Mouse (Mus musculus) neural tube, embryonic 15.5 days (tissue): ENCODE results near the gene Il12rb1. TPM values are rescaled to one million over a fixed set of nuclear protein-coding genes. Genes with fewer than 3 reads are reported as not detected.
A peak's percentile ranks its signal among the peaks of the same experiment; 100 is the strongest.

ENCODE experiments used
- ATAC-seq: fragments of 200-750 bp; cut with Nextera tagmentation; 2 replicates; pipeline ENCODE4 v1.8.0; 2017; ENCODE audit warnings: mild to moderate bottlenecking, moderate TSS enrichment, moderate library complexity; ENCODE audit not compliant: low FRiP score
- H3K27ac ChIP-seq: fragments of 300-500 bp; sonication (generic); replicated peaks from 2 replicates; pipeline ENCODE4 v1.5.1; 2015; ENCODE audit warnings: mild to moderate bottlenecking, inconsistent platforms
- H3K27me3 ChIP-seq: fragments of 300-500 bp; sonication (generic); replicated peaks from 2 replicates; pipeline ENCODE4 v1.6.1; 2015; ENCODE audit warnings: inconsistent platforms
- H3K36me3 ChIP-seq: fragments of 300-500 bp; sonication (generic); 2 replicates; pipeline ENCODE4 v1.6.1; 2015; ENCODE audit warnings: inconsistent platforms
- H3K4me1 ChIP-seq: fragments of 300-500 bp; sonication (generic); 2 replicates; pipeline ENCODE4 v1.6.1; 2015; ENCODE audit warnings: inconsistent platforms
- H3K4me2 ChIP-seq: fragments of 300-500 bp; sonication (generic); 2 replicates; pipeline ENCODE4 v1.6.1; 2015; ENCODE audit warnings: inconsistent platforms, mild to moderate bottlenecking, moderate library complexity
- H3K4me3 ChIP-seq: fragments of 300-500 bp; sonication (generic); replicated peaks from 2 replicates; pipeline ENCODE4 v1.5.1; 2015; ENCODE audit warnings: mild to moderate bottlenecking, inconsistent platforms
- H3K9ac ChIP-seq: fragments of 300-500 bp; sonication (generic); replicated peaks from 2 replicates; pipeline ENCODE4 v1.6.1; 2015; ENCODE audit warnings: mild to moderate bottlenecking, inconsistent platforms
- H3K9me3 ChIP-seq: fragments of 300-500 bp; sonication (generic); replicated peaks from 2 replicates; pipeline ENCODE4 v1.6.1; 2016; ENCODE audit warnings: inconsistent platforms
- WGBS: fragments of 180-500 bp; shearing (Covaris S2); methylation state at CpG from one replicate; pipeline ENCODE4 v1.1.7; 2015; ENCODE audit warnings: mixed read lengths; 5-methylcytosine and 5-hydroxymethylcytosine counted together
- polyA plus RNA-seq: library from polyadenylated mRNA; unstranded; fragments of >200 nt; fragmentation: Nextera tagmentation; extraction: Ambion mirVana; gene quantifications from 2 replicates; pipeline ENCODE4 v1.2.1, GENCODE M21; 2015

Il12rb1 gene
- polyA plus RNA-seq, 1 experiment from 2014 or later = 0.14 TPM

GRCm38 (mm10) chr8:70857516-70857915 is 49.3 kb downstream of the Il12rb1 start:
- Histone ChIP-seq H3K27me3 (no peaks in the 10 kb centered on the region; the same call in 1 of the 2 replicates), H3K4me3 (no peak overlapping the region), H3K27ac (no peak overlapping the region; the same call in 1 of the 2 replicates), H3K36me3 (0 out of 2 replicates have a peak, but pooled peaks cover 5% of the 10 kb centered on the region), H3K4me2 (peak overlapping the region; percentile 89), H3K4me1 (peaks cover 43% of the 10 kb centered on the region), H3K9ac (peak overlapping the region; percentile 63; the same call in 1 of the 2 replicates), H3K9me3 (no peaks in the 10 kb centered on the region)
- no peak for ATAC-seq
- WGBS = 13% methylated on average over 4 of the region's 4 CpGs

GRCm38 (mm10) chr8:70862824-70863641 is 54.8 kb downstream of the Il12rb1 start, which contains the start of gene Kcnn1:
Gene Kcnn1, minus strand, starts transcription at chr8:70863258.
- peak within 1 kb of the TSS; percentile 94 for H3K27ac ChIP-seq
- no peak for ATAC-seq
- peaks cover 6% of the 10 kb centered on the region; the same call in 1 of the 2 replicates for H3K36me3 ChIP-seq
- peak within 1 kb of the TSS; percentile 86 for H3K4me2 ChIP-seq
- no peaks in the 10 kb centered on the region for H3K9me3 ChIP-seq
- peaks cover 58% of the 10 kb centered on the region for H3K4me1 ChIP-seq
- H3K9ac ChIP-seq = peak within 1 kb of the TSS; percentile 61
- peak within 1 kb of the TSS; percentile 48 for H3K4me3 ChIP-seq
- under 1% methylated on average over 55 of the region's 55 CpGs for WGBS
- no peaks in the 10 kb centered on the region; the same call in 1 of the 2 replicates for H3K27me3 ChIP-seq

- H3K27ac ChIP-seq = peak overlapping the region; percentile 94
- H3K4me3 ChIP-seq = peak overlapping the region; percentile 48
- WGBS = under 1% methylated on average over 46 of the region's 46 CpGs
- peaks cover 58% of the 10 kb centered on the region for H3K4me1 ChIP-seq
- ATAC-seq = no peak
- peak overlapping the region; percentile 61 for H3K9ac ChIP-seq
- no peaks in the 10 kb centered on the region for H3K9me3 ChIP-seq
- H3K36me3 ChIP-seq = peaks cover 9% of the 10 kb centered on the region; the same call in 1 of the 2 replicates
- H3K27me3 ChIP-seq = no peaks in the 10 kb centered on the region; the same call in 1 of the 2 replicates
- H3K4me2 ChIP-seq = peak overlapping the region; percentile 86
Measured at GRCm38 (mm10) chr8:70863956-70864711, 55.9 kb downstream of the Il12rb1 start.

DNA sequence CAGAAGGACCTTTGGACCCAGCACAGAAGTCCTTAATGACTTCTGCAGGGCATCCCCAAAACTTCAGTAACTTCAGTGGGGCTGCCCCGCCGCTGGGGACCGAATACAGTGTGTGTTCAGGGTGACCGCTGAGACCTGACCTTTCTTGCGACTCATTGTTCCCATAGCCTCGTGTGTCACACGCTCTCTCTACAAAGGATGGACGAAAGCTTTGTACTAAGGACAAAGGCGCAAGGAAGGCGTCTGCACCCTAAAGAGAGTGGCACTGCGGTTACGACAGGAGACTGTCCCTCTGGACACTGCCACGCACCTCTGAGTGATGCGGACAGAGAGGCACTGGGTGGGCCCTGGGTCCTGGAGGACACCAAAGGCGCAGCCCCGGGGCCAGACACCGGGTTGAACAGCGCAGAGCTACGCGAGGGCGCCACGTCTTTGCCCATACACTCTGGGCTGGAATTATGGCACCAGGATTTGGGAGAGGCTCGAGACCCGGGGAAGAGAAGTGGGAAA is 56.5 kb downstream of the Il12rb1 start:
- Histone ChIP-seq H3K9ac (peak overlapping the region; percentile 61), H3K4me1 (peaks cover 64% of the 10 kb centered on the region), H3K9me3 (no peaks in the 10 kb centered on the region), H3K4me3 (peak overlapping the region; percentile 48), H3K36me3 (peaks cover 9% of the 10 kb centered on the region; the same call in 1 of the 2 replicates), H3K27ac (peak overlapping the region; percentile 94), H3K27me3 (no peaks in the 10 kb centered on the region; the same call in 1 of the 2 replicates), H3K4me2 (peak overlapping the region; percentile 86)
- WGBS = under 1% methylated on average over 24 of the region's 24 CpGs
- peak; percentile 22 for ATAC-seq

- Histone ChIP-seq H3K27me3 (no peaks in the 10 kb centered on the region; the same call in 1 of the 2 replicates), H3K4me3 (peak overlapping the region; percentile 48), H3K4me1 (peaks cover 68% of the 10 kb centered on the region), H3K9me3 (no peaks in the 10 kb centered on the region), H3K9ac (peak overlapping the region; percentile 61), H3K4me2 (peak overlapping the region; percentile 86), H3K36me3 (peaks cover 9% of the 10 kb centered on the region; the same call in 1 of the 2 replicates), H3K27ac (peak overlapping the region; percentile 94)
- ATAC-seq = peak; percentile 85
- 0% methylated on average over 46 of the region's 46 CpGs for WGBS
Measured at GRCm38 (mm10) chr8:70865350-70866000, 57.2 kb downstream of the Il12rb1 start.

DNA sequence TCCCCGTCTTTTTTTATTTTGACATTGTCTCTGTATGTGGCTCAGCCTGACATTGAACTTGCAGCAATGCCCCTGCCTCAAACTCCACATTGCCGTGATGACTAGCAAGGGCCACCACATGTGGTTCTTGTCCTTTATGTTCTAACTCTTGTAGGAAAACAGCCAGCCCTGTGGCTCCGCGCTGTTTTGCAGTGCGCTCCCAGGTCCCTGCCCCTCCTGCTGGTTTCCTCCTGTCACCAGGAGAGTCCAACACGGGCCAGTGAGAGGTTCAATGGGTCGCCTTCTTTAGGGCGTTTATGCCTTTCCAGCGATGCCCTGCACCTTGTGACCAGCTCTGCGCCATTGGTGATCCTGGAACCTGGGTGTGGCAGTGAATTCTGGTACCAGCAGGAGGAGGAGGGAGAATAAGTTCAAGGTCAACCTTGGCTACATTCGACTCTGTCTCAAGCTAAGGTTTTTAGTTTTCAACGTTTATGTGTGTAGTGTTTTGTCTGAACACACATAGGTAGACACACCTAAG is 57.8 kb downstream of the Il12rb1 start:
- Histone ChIP-seq H3K27ac (peak overlapping the region; percentile 94), H3K4me3 (peak overlapping the region; percentile 48), H3K27me3 (no peaks in the 10 kb centered on the region; the same call in 1 of the 2 replicates), H3K9ac (peak overlapping the region; percentile 48), H3K4me2 (peak overlapping the region; percentile 86), H3K9me3 (no peaks in the 10 kb centered on the region), H3K4me1 (peaks cover 68% of the 10 kb centered on the region), H3K36me3 (peaks cover 9% of the 10 kb centered on the region; the same call in 1 of the 2 replicates)
- peak; percentile 10 for ATAC-seq
- 5% methylated on average over 12 of the region's 12 CpGs for WGBS

GRCm38 (mm10) chr8:70866566-70866965 is 58.3 kb downstream of the Il12rb1 start:
- Histone ChIP-seq H3K4me2 (peak overlapping the region; percentile 86; the same call in 1 of the 2 replicates), H3K27me3 (no peaks in the 10 kb centered on the region), H3K4me1 (peaks cover 70% of the 10 kb centered on the region), H3K36me3 (peaks cover 9% of the 10 kb centered on the region; the same call in 1 of the 2 replicates), H3K9ac (no peak overlapping the region), H3K27ac (peak overlapping the region; percentile 94), H3K4me3 (no peak overlapping the region; the same call in 1 of the 2 replicates), H3K9me3 (no peaks in the 10 kb centered on the region)
- 89% methylated on average over 7 of the region's 7 CpGs for WGBS
- ATAC-seq = no peak

- H3K27me3 ChIP-seq = no peaks in the 10 kb centered on the region
- H3K4me2 ChIP-seq = peak overlapping the region; percentile 40
- 15% methylated on average over 40 of the region's 40 CpGs for WGBS
- no peak for ATAC-seq
- peaks cover 9% of the 10 kb centered on the region; the same call in 1 of the 2 replicates for H3K36me3 ChIP-seq
- no peak overlapping the region for H3K4me3 ChIP-seq
- H3K4me1 ChIP-seq = peaks cover 63% of the 10 kb centered on the region
- no peaks in the 10 kb centered on the region for H3K9me3 ChIP-seq
- peak overlapping the region; percentile 78 for H3K27ac ChIP-seq
- H3K9ac ChIP-seq = peak overlapping the region; percentile 40
Measured at GRCm38 (mm10) chr8:70868559-70869198, 60.4 kb downstream of the Il12rb1 start.

DNA sequence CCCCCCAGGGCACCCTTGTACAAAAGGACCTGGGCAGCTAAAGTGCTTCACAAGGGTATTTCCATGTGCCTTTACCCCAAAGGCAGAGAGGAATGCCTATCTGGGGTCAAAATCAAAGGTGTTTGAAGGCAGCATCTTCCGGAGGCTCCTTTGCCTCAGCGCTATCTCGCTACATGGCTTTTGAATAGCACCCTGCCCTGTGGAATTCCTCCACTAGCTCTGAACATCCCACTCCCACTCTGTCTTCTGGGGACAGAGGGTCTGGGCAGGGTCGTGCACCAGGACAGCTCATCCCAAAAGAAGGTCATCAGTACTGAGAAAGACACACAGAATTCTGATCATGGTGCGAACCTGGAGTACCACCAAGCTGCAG is 60.9 kb downstream of the Il12rb1 start:
- H3K27ac ChIP-seq = peak overlapping the region; percentile 78
- H3K4me2 ChIP-seq = peak overlapping the region; percentile 40
- no peak overlapping the region for H3K4me3 ChIP-seq
- H3K27me3 ChIP-seq = no peaks in the 10 kb centered on the region
- H3K9ac ChIP-seq = peak overlapping the region; percentile 40
- ATAC-seq = no peak
- H3K4me1 ChIP-seq = peaks cover 63% of the 10 kb centered on the region
- H3K36me3 ChIP-seq = peaks cover 9% of the 10 kb centered on the region; the same call in 1 of the 2 replicates
- WGBS = 34% methylated on average over 5 of the region's 5 CpGs
- no peaks in the 10 kb centered on the region for H3K9me3 ChIP-seq

DNA sequence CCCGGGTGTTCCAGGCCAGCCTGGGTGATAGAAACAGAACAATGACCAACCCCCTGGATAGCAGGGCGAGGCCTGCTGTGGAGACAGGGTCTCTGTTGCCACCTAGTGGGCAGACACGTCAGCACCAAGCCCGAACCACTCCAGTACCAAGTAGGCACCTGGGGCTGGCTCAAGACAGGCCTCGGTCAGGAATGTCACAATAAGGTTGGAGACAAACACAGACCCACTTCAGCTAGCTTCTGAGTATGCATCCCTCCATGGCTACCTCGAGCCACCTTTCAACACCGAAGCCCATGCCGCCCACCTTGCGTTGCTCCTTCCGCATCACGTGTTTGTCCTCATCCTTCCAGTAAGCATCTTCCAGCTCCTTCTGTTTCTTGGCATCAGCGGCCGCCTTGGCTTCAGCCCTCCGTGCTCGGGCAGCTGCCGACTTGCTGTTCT is 61.4 kb downstream of the Il12rb1 start:
- Histone ChIP-seq H3K4me2 (0 out of 2 replicates have a peak overlapping the region, but pooled peaks have one; percentile 40), H3K9ac (peak overlapping the region; percentile 40), H3K36me3 (peaks cover 9% of the 10 kb centered on the region; the same call in 1 of the 2 replicates), H3K4me1 (peaks cover 61% of the 10 kb centered on the region), H3K27me3 (no peaks in the 10 kb centered on the region), H3K27ac (peak overlapping the region; percentile 78), H3K9me3 (no peaks in the 10 kb centered on the region), H3K4me3 (no peak overlapping the region)
- no peak for ATAC-seq
- WGBS = 55% methylated on average over 16 of the region's 16 CpGs
